Mouse (Mus musculus): ENCODE measurements around the gene AI467606.

The AI467606 gene

GRCm38 (mm10) chr7:127121911-127122270, 30.7 kb downstream of the AI467606 start, which contains the start of gene Qprt:
Qprt (minus strand) TSS chr7:127122226.
- DNase-seq (ENCODE audit: low spot score): peak; percentile 29

GRCm38 (mm10) chr7:127129638-127130037, 38.5 kb downstream of the AI467606 start:
- DNase-seq (ENCODE audit: low spot score): peak; percentile 68

DNA sequence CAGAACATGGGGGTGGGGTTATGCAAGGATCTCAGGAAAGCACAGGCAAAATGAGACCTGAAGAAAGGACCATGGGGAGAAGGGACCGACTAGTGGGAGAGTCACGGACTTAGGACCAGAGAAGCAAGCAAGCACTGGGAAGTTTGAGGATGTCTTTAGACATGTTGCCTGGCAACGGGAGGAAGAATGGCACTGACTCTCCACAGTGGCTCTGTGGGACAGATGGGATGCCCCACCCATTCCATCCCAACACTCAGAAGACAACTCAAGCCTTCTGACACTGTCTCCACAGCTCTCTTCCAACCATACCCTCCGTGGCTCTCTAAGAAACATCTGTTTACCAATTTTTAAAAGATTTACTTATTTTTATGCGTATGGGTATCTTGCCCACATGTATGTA, 42.0 kb downstream of the AI467606 start:
- no peak for DNase-seq (ENCODE audit: low spot score)

DNA sequence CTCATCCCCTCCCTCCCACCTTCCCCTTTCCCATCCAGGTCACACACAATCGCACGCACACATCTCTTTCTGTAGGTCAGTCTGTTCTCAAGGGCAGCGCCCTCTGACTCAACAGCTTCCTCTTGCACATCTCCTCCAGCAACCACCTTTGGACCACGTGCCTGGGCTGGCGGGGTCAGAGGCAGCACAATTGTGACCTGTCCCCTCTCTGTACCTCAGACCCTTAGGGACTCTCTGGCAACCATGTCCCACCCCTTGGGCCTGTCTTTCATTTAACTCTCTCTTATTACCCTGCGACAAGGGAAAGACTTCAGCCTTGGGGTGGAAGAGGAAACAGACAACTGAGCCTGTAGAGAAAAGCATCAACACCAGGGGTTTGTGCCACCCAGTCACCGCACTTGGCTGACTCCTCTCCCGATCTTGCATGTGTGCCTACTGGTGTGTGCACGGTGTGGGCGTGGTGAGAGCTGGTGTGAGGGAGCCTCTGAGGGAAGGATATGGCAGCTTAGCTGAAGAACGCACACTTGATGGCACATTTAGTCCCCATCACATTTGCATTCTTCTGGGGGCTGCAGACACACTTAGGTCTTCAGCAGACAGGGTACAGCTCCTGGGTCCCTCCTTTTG, 43.8 kb downstream of the AI467606 start:
- DNase-seq (ENCODE audit: low spot score): no peak

GRCm38 (mm10) chr7:127136181-127137071, 45.3 kb downstream of the AI467606 start:
- no peak for DNase-seq (ENCODE audit: low spot score)

DNA sequence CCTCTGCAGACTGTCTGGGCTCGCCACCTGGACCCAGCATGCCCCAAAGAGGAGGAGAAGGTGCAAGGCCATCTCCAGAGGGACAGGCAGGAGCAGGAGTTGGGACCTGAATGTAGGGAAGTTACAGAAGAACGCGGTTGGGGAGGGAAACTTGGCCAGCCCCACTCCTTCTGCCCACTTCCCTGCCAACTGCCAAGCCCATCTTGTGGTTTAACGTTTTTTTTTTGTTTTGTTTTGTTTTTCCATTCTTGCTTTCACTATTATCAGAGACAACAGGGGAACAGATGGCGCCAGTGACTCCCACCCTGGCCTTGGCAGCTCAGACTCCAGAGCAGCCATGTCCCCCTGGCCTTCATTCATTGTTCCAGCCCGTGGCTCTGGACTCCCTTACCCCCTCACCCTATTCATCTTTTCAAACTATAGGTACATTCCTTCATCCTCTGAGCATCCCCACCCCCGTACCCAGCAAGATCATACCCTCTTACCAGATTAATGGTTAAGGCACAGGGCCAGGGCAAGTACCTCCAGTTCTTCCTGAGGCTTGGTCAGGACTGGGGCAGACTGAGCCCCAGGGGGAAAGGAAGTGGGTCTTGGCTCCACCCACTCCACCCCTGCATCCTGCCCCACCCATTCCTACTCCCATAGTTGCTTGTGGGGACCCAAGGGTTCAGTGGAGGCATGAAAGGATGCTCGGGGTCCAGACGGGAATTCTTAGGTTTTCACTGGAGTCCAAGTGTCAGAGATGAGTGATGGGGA, 46.3 kb downstream of the AI467606 start, which contains the start of gene Spn:
Gene Spn (minus strand): TSS at position 562 of the 756 bp plus-strand sequence.
- no peak for DNase-seq (ENCODE audit: low spot score)

- DNase-seq (ENCODE audit: low spot score): no peak
Measured at GRCm38 (mm10) chr7:127139100-127139499, 47.9 kb downstream of the AI467606 start.

DNA sequence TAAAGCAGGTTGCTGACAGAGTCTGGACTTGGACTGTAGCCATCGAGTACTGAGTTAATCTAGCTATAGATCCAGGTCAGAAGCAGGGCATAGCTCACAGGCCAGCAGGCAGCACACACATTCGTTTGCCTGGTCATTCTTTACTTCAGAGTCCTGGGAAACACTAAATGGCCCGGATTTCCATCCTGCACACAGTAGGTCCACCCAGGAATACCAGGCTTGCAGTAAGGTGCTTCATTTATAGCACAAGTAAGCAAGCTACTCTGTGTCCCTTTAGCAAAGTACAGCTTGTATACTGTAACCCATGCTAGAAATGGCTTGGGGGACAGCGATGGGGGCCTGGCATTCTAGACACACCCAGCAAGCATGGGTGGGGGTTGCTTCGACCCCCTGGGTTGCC, 48.4 kb downstream of the AI467606 start:
- no peak for DNase-seq (ENCODE audit: low spot score)

DNA sequence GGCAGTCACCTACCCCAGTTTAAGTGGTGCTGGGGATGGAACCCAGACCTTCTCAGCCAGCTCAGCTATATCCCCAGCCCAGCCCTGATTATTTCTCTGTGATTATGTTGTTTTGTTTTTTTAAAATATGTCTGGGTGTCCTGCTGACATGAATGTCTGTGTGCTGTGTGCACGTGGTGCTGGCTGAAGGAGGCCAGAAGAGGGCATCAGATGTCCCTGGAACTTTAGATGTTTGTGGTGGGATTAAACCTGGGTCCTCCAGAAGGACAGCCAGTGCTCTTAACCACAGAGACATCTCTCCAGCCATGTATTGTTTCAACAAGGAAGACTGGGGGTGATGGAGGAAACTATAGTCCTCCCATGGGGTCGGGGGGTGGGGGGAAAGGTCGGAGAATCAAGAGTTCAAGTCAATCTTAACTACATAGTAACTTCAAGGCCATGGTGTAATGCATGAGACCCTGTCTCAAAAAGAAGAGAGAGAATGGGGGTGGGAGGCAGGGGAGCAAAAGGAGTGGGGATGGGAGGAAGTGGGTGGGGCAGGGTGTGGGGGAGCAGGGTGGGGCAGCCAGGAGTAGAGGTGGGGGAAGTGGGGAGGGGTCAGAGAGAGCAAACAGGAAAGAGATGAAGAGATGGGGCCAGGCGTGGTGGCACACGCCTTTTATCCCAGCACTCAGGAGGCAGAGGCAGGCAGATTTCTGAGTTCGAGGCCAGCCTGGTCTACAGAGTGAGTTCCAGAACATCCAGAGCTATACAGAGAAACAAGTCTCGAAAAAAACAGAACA, 49.7 kb downstream of the AI467606 start:
- DNase-seq (ENCODE audit: low spot score): no peak

GRCm38 (mm10) chr7:127142214-127142613, 51.1 kb downstream of the AI467606 start:
- no peak for DNase-seq (ENCODE audit: low spot score)

DNA sequence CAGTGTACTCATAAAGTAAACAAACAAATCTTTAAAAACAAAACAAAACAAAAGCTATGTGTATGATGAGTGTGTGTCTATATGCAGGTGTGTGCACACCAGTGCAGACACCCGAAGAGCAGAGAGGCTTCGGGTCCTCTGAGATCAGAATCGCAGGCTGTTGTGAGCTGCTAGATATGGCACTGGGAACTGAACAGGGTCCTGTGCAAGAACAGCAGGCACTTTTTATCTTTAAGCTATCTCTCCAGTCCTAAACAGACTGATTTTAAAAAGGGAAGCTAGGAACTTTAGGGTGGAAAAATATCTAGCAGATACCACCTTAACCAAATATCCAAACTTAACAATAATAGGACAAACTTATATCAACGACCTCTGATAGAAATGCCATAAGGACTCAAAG, 51.5 kb downstream of the AI467606 start:
- DNase-seq (ENCODE audit: low spot score): no peak

Data from retina, embryonic 14.5 days (tissue).